Mouse (Mus musculus) liver, embryonic 15.5 days (tissue): ENCODE measurements at regions not wholly inside any gene's neighbourhood (a gene's known extent, or its start where the extent isn't known, plus 50 kb on each side); places are given as distances from the start of the nearest gene placed in this dataset.

Source experiments
- ATAC-seq: fragments of 200-750 bp; cut with Nextera tagmentation; 2 replicates; pipeline ENCODE4 v1.8.0; 2017; ENCODE audit warnings: moderate number of reproducible peaks, mild to moderate bottlenecking, moderate library complexity; ENCODE audit not compliant: insufficient read depth
- H3K27ac ChIP-seq: fragments of 300-500 bp; sonication (generic); replicated peaks from 2 replicates; pipeline ENCODE4 v1.5.1; 2015; ENCODE audit warnings: mild to moderate bottlenecking, inconsistent platforms
- H3K27me3 ChIP-seq: fragments of 300-500 bp; sonication (generic); 2 replicates; pipeline ENCODE4 v1.6.1; 2015; ENCODE audit warnings: mild to moderate bottlenecking, inconsistent platforms
- H3K36me3 ChIP-seq: fragments of 300-500 bp; sonication (generic); replicated peaks from 2 replicates; pipeline ENCODE4 v1.6.1; 2015; ENCODE audit warnings: moderate library complexity, mild to moderate bottlenecking, inconsistent platforms
- H3K4me1 ChIP-seq: fragments of 300-500 bp; sonication (generic); replicated peaks from 2 replicates; pipeline ENCODE4 v1.6.1; 2015; ENCODE audit warnings: inconsistent platforms
- H3K4me2 ChIP-seq: fragments of 300-500 bp; sonication (generic); 2 replicates; pipeline ENCODE4 v1.6.1; 2015; ENCODE audit warnings: moderate library complexity, mild to moderate bottlenecking, inconsistent platforms
- H3K4me3 ChIP-seq: fragments of 300-500 bp; sonication (generic); replicated peaks from 2 replicates; pipeline ENCODE4 v1.5.1; 2015; ENCODE audit warnings: mild to moderate bottlenecking, inconsistent platforms
- H3K9ac ChIP-seq: fragments of 300-500 bp; sonication (generic); 2 replicates; pipeline ENCODE4 v1.6.1; 2015; ENCODE audit warnings: moderate library complexity, mild to moderate bottlenecking, inconsistent platforms
- H3K9me3 ChIP-seq: fragments of 300-500 bp; sonication (generic); replicated peaks from 2 replicates; pipeline ENCODE4 v1.6.1; 2016; ENCODE audit warnings: inconsistent platforms
- WGBS: fragments of 180-500 bp; shearing (Covaris S2); methylation state at CpG from one replicate; pipeline ENCODE4 v1.1.7; 2015; ENCODE audit warnings: mixed read lengths; ENCODE audit not compliant: insufficient replicate concordance; 5-methylcytosine and 5-hydroxymethylcytosine counted together

GRCm38 (mm10) chr4:54812740-54813634 lies 131.9 kb upstream of the Zfp462 start:
- H3K4me1 ChIP-seq = no peaks in the 10 kb centered on the region
- no peak for ATAC-seq
- no peak overlapping the region for H3K9ac ChIP-seq
- no peak overlapping the region for H3K4me2 ChIP-seq
- no peaks in the 10 kb centered on the region for H3K36me3 ChIP-seq
- H3K4me3 ChIP-seq = no peak overlapping the region
- no peaks in the 10 kb centered on the region for H3K9me3 ChIP-seq
- WGBS = 68% methylated on average over 10 of the region's 10 CpGs
- H3K27me3 ChIP-seq = no peaks in the 10 kb centered on the region
- H3K27ac ChIP-seq = no peak overlapping the region

GRCm38 (mm10) chr4:54837326-54837725 lies 107.5 kb upstream of the Zfp462 start:
- Histone ChIP-seq H3K9me3 (no peaks in the 10 kb centered on the region), H3K9ac (no peak overlapping the region), H3K4me1 (no peaks in the 10 kb centered on the region), H3K27me3 (no peaks in the 10 kb centered on the region), H3K36me3 (no peaks in the 10 kb centered on the region), H3K4me2 (no peak overlapping the region), H3K4me3 (no peak overlapping the region), H3K27ac (no peak overlapping the region)
- WGBS = 56% methylated on average over 2 of the region's 2 CpGs
- no peak for ATAC-seq

- H3K27me3 ChIP-seq = no peaks in the 10 kb centered on the region
- H3K4me3 ChIP-seq = no peak overlapping the region
- H3K36me3 ChIP-seq = no peaks in the 10 kb centered on the region
- no peaks in the 10 kb centered on the region for H3K4me1 ChIP-seq
- H3K9me3 ChIP-seq = no peaks in the 10 kb centered on the region
- no peak for ATAC-seq
- H3K27ac ChIP-seq = no peak overlapping the region
- no peak overlapping the region for H3K4me2 ChIP-seq
- 36% methylated on average over 5 of the region's 5 CpGs for WGBS
- no peak overlapping the region for H3K9ac ChIP-seq
These were observed 106.7 kb upstream of the Zfp462 start for GRCm38 (mm10) chr4:54838111-54838510.

- ATAC-seq = no peak
- no peak overlapping the region for H3K9ac ChIP-seq
- no peak overlapping the region for H3K4me3 ChIP-seq
- H3K9me3 ChIP-seq = no peaks in the 10 kb centered on the region
- H3K27me3 ChIP-seq = no peaks in the 10 kb centered on the region
- H3K27ac ChIP-seq = no peak overlapping the region
- H3K36me3 ChIP-seq = no peaks in the 10 kb centered on the region
- no peaks in the 10 kb centered on the region for H3K4me1 ChIP-seq
- H3K4me2 ChIP-seq = no peak overlapping the region
- WGBS = 51% methylated on average over 3 of the region's 3 CpGs
These were observed 106.1 kb upstream of the Zfp462 start for GRCm38 (mm10) chr4:54838794-54839193.

GRCm38 (mm10) chr4:54852991-54853925 lies 91.6 kb upstream of the Zfp462 start:
- ATAC-seq = no peak
- no peak overlapping the region for H3K9ac ChIP-seq
- WGBS = 52% methylated on average over 7 of the region's 7 CpGs

GRCm38 (mm10) chr4:54858604-54859003 lies 86.2 kb upstream of the Zfp462 start:
- Histone ChIP-seq H3K36me3 (no peaks in the 10 kb centered on the region), H3K4me1 (no peaks in the 10 kb centered on the region), H3K27me3 (no peaks in the 10 kb centered on the region), H3K4me2 (no peak overlapping the region), H3K9ac (no peak overlapping the region), H3K4me3 (no peak overlapping the region), H3K9me3 (no peaks in the 10 kb centered on the region), H3K27ac (no peak overlapping the region)
- ATAC-seq = no peak
- WGBS = 73% methylated on average over 3 of the region's 3 CpGs

More at GRCm38 (mm10) chr4:54852991-54853925, 91.6 kb upstream of the Zfp462 start:
- no peaks in the 10 kb centered on the region for H3K4me1 ChIP-seq
- H3K9me3 ChIP-seq = no peaks in the 10 kb centered on the region
- no peak overlapping the region for H3K4me2 ChIP-seq
- H3K27ac ChIP-seq = no peak overlapping the region
- no peaks in the 10 kb centered on the region for H3K27me3 ChIP-seq
- H3K36me3 ChIP-seq = no peaks in the 10 kb centered on the region
- H3K4me3 ChIP-seq = no peak overlapping the region

GRCm38 (mm10) chr4:54866062-54866461 lies 78.8 kb upstream of the Zfp462 start:
- no peaks in the 10 kb centered on the region for H3K36me3 ChIP-seq
- H3K9me3 ChIP-seq = no peaks in the 10 kb centered on the region
- no peak overlapping the region for H3K4me2 ChIP-seq
- ATAC-seq = no peak
- no peaks in the 10 kb centered on the region for H3K4me1 ChIP-seq
- H3K27me3 ChIP-seq = no peaks in the 10 kb centered on the region
- H3K27ac ChIP-seq = no peak overlapping the region
- no peak overlapping the region for H3K9ac ChIP-seq
- no peak overlapping the region for H3K4me3 ChIP-seq
- WGBS = 47% methylated on average over 2 of the region's 2 CpGs

- Histone ChIP-seq H3K27ac (no peak overlapping the region), H3K9ac (no peak overlapping the region), H3K27me3 (no peaks in the 10 kb centered on the region), H3K4me1 (no peaks in the 10 kb centered on the region), H3K36me3 (no peaks in the 10 kb centered on the region), H3K9me3 (no peaks in the 10 kb centered on the region), H3K4me2 (no peak overlapping the region), H3K4me3 (no peak overlapping the region)
- WGBS = 70% methylated on average over 13 of the region's 13 CpGs
- ATAC-seq = no peak
These were observed 70.6 kb upstream of the Zfp462 start for GRCm38 (mm10) chr4:54874136-54874827.

- WGBS = 74% methylated on average over 8 of the region's 8 CpGs
- H3K27me3 ChIP-seq = no peaks in the 10 kb centered on the region
- no peaks in the 10 kb centered on the region for H3K4me1 ChIP-seq
- no peak overlapping the region for H3K9ac ChIP-seq
- H3K27ac ChIP-seq = no peak overlapping the region
- H3K36me3 ChIP-seq = no peaks in the 10 kb centered on the region
- H3K4me2 ChIP-seq = no peak overlapping the region
- no peak for ATAC-seq
- H3K4me3 ChIP-seq = no peak overlapping the region
- H3K9me3 ChIP-seq = no peaks in the 10 kb centered on the region
These were observed 69.3 kb upstream of the Zfp462 start for GRCm38 (mm10) chr4:54875506-54875905.

- Histone ChIP-seq H3K27ac (no peak overlapping the region), H3K27me3 (no peaks in the 10 kb centered on the region), H3K4me1 (no peaks in the 10 kb centered on the region), H3K4me2 (no peak overlapping the region), H3K36me3 (no peaks in the 10 kb centered on the region), H3K9me3 (no peaks in the 10 kb centered on the region), H3K9ac (no peak overlapping the region), H3K4me3 (no peak overlapping the region)
- no peak for ATAC-seq
- 69% methylated on average over 2 of the region's 2 CpGs for WGBS
These were observed 67.5 kb upstream of the Zfp462 start for GRCm38 (mm10) chr4:54877361-54877760.

- Histone ChIP-seq H3K9ac (no peak overlapping the region), H3K27ac (no peak overlapping the region), H3K4me3 (no peak overlapping the region), H3K9me3 (no peaks in the 10 kb centered on the region), H3K36me3 (no peaks in the 10 kb centered on the region), H3K4me1 (no peaks in the 10 kb centered on the region), H3K27me3 (no peaks in the 10 kb centered on the region), H3K4me2 (no peak overlapping the region)
- 66% methylated on average over 3 of the region's 3 CpGs for WGBS
- ATAC-seq = no peak
These were observed 66.3 kb upstream of the Zfp462 start for GRCm38 (mm10) chr4:54878531-54878930.
